Mouse (Mus musculus): ENCODE data around the gene Hipk2. TPM values are rescaled to one million over a fixed set of nuclear protein-coding genes. Genes with fewer than 3 reads are reported as not detected.

Gene Hipk2
- polyA plus RNA-seq, 1 experiment from 2014 or later = 27.4 TPM

GRCm38 (mm10) chr6:38695380-38696054 is 180.4 kb downstream of the Hipk2 start:
- Histone ChIP-seq H3K27ac (ENCODE audit: low read depth, low read length) (no peak overlapping the region), H3K36me3 (ENCODE audit: control insufficient read depth, insufficient read depth, low read length) (peaks cover 41% of the 10 kb centered on the region), H3K4me1 (replicated peaks; ENCODE audit: control insufficient read depth, insufficient read depth, low read length) (no peaks in the 10 kb centered on the region), H3K27me3 (replicated peaks; ENCODE audit: control insufficient read depth, insufficient read depth, low read length) (no peaks in the 10 kb centered on the region), H3K4me2 (no peak overlapping the region), H3K9me3 (ENCODE audit: control insufficient read depth, low read length) (no peaks in the 10 kb centered on the region), H3K4me3 (ENCODE audit: low read depth, low read length) (no peak overlapping the region), H3K9ac (ENCODE audit: low read depth, low read length) (no peak overlapping the region)
- peak; percentile 69 for ATAC-seq (replicated peaks; ENCODE audit: low FRiP score)
- 36% methylated on average over 9 of the region's 9 CpGs for whole genome bisulfite sequencing
- DNase-seq (ENCODE audit: low spot score) = peak; percentile 75

GRCm38 (mm10) chr6:38692556-38692955 is 183.4 kb downstream of the Hipk2 start:
- Histone ChIP-seq H3K9me3 (ENCODE audit: control insufficient read depth, low read length) (no peaks in the 10 kb centered on the region), H3K9ac (ENCODE audit: low read depth, low read length) (no peak overlapping the region), H3K36me3 (ENCODE audit: control insufficient read depth, insufficient read depth, low read length) (peaks cover 20% of the 10 kb centered on the region)

DNA sequence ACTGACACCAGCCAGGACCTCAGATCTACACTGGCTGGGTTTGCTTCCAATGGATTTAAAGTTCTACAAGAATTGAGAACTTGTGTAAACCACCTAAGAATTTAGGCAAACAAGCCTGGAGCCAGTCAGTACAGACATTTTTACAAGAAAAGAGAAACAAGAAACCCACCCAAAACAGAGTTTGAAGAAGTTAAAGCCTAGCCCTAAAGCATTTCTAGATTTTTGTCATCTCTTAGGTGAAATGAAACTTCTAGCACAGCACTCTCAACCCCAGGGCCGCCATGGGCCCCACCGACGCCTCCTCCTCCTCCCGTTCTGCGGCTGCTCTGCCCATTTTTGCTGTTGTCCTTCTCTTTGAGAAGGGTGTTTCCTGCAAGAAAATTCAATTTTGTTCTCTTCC is 184.9 kb downstream of the Hipk2 start:
- Histone ChIP-seq H3K9me3 (ENCODE audit: control insufficient read depth, low read length) (no peaks in the 10 kb centered on the region), H3K36me3 (ENCODE audit: control insufficient read depth, insufficient read depth, low read length) (peaks cover 17% of the 10 kb centered on the region)
- ATAC-seq (replicated peaks; ENCODE audit: low FRiP score) = no peak

More at GRCm38 (mm10) chr6:38692556-38692955, 183.4 kb downstream of the Hipk2 start:
- ATAC-seq (replicated peaks; ENCODE audit: low FRiP score) (no peak), DNase-seq (ENCODE audit: low spot score) (no peak)
- no peaks in the 10 kb centered on the region for H3K27me3 ChIP-seq (replicated peaks; ENCODE audit: control insufficient read depth, insufficient read depth, low read length)
- WGBS = 91% methylated on average over 6 of the region's 6 CpGs
- no peak overlapping the region for H3K4me3 ChIP-seq (ENCODE audit: low read depth, low read length)
- no peaks in the 10 kb centered on the region for H3K4me1 ChIP-seq (replicated peaks; ENCODE audit: control insufficient read depth, insufficient read depth, low read length)
- no peak overlapping the region for H3K4me2 ChIP-seq
- no peak overlapping the region for H3K27ac ChIP-seq (ENCODE audit: low read depth, low read length)

DNA sequence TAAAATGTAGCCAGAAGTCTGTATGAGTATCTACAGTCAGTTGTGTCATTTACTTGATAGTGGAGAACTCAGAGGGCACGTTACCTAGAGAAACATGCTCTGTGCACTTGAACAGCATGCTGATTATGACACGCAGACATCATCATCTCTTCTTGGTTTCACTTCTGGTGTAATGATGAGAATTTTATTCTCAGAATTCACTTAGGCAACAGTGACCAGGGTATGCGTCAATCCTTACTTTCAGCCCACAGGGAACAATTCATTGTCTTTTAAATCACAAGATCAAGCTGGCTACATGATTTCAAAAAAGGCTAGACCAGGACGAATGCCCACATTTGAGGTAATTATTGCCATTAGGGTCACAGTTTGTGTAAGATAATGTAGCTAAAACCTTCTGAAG is 185.3 kb downstream of the Hipk2 start:
- Histone ChIP-seq H3K27ac (ENCODE audit: low read depth, low read length) (no peak overlapping the region), H3K27me3 (replicated peaks; ENCODE audit: control insufficient read depth, insufficient read depth, low read length) (no peaks in the 10 kb centered on the region), H3K4me1 (replicated peaks; ENCODE audit: control insufficient read depth, insufficient read depth, low read length) (no peaks in the 10 kb centered on the region), H3K9me3 (ENCODE audit: control insufficient read depth, low read length) (no peaks in the 10 kb centered on the region), H3K4me3 (ENCODE audit: low read depth, low read length) (no peak overlapping the region), H3K4me2 (no peak overlapping the region), H3K9ac (ENCODE audit: low read depth, low read length) (no peak overlapping the region), H3K36me3 (ENCODE audit: control insufficient read depth, insufficient read depth, low read length) (peaks cover 17% of the 10 kb centered on the region)
- WGBS = 87% methylated on average over 4 of the region's 4 CpGs
- DNase-seq (ENCODE audit: low spot score) (no peak), ATAC-seq (replicated peaks; ENCODE audit: low FRiP score) (no peak)

More for the DNA sequence above, 184.9 kb downstream of the Hipk2 start:
- 89% methylated on average over 5 of the region's 5 CpGs for WGBS
- Histone ChIP-seq H3K27me3 (replicated peaks; ENCODE audit: control insufficient read depth, insufficient read depth, low read length) (no peaks in the 10 kb centered on the region), H3K4me1 (replicated peaks; ENCODE audit: control insufficient read depth, insufficient read depth, low read length) (no peaks in the 10 kb centered on the region), H3K27ac (ENCODE audit: low read depth, low read length) (no peak overlapping the region), H3K4me2 (no peak overlapping the region), H3K9ac (ENCODE audit: low read depth, low read length) (no peak overlapping the region), H3K4me3 (ENCODE audit: low read depth, low read length) (no peak overlapping the region)
- DNase-seq (ENCODE audit: low spot score) = no peak

GRCm38 (mm10) chr6:38688841-38689240 is 187.1 kb downstream of the Hipk2 start:
- Histone ChIP-seq H3K4me1 (replicated peaks; ENCODE audit: control insufficient read depth, insufficient read depth, low read length) (no peaks in the 10 kb centered on the region), H3K9me3 (ENCODE audit: control insufficient read depth, low read length) (no peaks in the 10 kb centered on the region), H3K4me2 (no peak overlapping the region), H3K36me3 (ENCODE audit: control insufficient read depth, insufficient read depth, low read length) (peaks cover 10% of the 10 kb centered on the region), H3K9ac (ENCODE audit: low read depth, low read length) (no peak overlapping the region), H3K27ac (ENCODE audit: low read depth, low read length) (no peak overlapping the region), H3K4me3 (ENCODE audit: low read depth, low read length) (no peak overlapping the region), H3K27me3 (replicated peaks; ENCODE audit: control insufficient read depth, insufficient read depth, low read length) (no peaks in the 10 kb centered on the region)
- WGBS = 90% methylated on average over 10 of the region's 10 CpGs
- DNase-seq (ENCODE audit: low spot score) (no peak), ATAC-seq (replicated peaks; ENCODE audit: low FRiP score) (no peak)

DNA sequence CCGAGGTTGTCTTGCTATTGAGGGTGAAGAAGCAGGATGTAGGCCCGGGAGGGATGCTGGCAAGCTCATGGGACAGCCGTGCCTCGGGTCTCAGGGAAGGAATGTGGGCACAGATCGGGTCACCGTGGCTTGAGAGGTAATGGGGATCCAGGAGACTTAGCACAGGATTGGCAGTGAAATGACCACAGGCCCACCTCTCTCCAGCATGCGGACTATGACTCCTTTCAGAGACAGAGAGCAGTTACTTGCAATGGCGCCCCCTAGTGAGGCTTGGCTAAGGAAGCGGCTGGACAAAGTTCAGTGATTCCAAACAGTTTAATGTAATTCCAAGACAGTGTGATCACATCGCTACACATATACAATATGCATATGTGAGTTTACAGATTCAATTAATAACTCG is 188.7 kb downstream of the Hipk2 start:
- Histone ChIP-seq H3K27me3 (replicated peaks; ENCODE audit: control insufficient read depth, insufficient read depth, low read length) (no peaks in the 10 kb centered on the region), H3K36me3 (ENCODE audit: control insufficient read depth, insufficient read depth, low read length) (peaks cover 6% of the 10 kb centered on the region; the same call in 1 of the 2 replicates), H3K9ac (ENCODE audit: low read depth, low read length) (no peak overlapping the region), H3K9me3 (ENCODE audit: control insufficient read depth, low read length) (no peaks in the 10 kb centered on the region), H3K27ac (ENCODE audit: low read depth, low read length) (no peak overlapping the region), H3K4me3 (ENCODE audit: low read depth, low read length) (no peak overlapping the region), H3K4me1 (replicated peaks; ENCODE audit: control insufficient read depth, insufficient read depth, low read length) (no peaks in the 10 kb centered on the region), H3K4me2 (no peak overlapping the region)
- no peak for DNase-seq (ENCODE audit: low spot score)
- 62% methylated on average over 11 of the region's 11 CpGs for WGBS
- no peak for ATAC-seq (replicated peaks; ENCODE audit: low FRiP score)

GRCm38 (mm10) chr6:38682532-38682931 is 193.4 kb downstream of the Hipk2 start:
- ATAC-seq (replicated peaks; ENCODE audit: low FRiP score) (no peak), DNase-seq (ENCODE audit: low spot score) (no peak)
- Histone ChIP-seq H3K9me3 (ENCODE audit: control insufficient read depth, low read length) (no peaks in the 10 kb centered on the region), H3K36me3 (ENCODE audit: control insufficient read depth, insufficient read depth, low read length) (0 out of 2 replicates have a peak, but pooled peaks cover 2% of the 10 kb centered on the region), H3K27ac (ENCODE audit: low read depth, low read length) (no peak overlapping the region), H3K27me3 (replicated peaks; ENCODE audit: control insufficient read depth, insufficient read depth, low read length) (no peaks in the 10 kb centered on the region), H3K9ac (ENCODE audit: low read depth, low read length) (no peak overlapping the region), H3K4me3 (ENCODE audit: low read depth, low read length) (no peak overlapping the region), H3K4me2 (no peak overlapping the region), H3K4me1 (replicated peaks; ENCODE audit: control insufficient read depth, insufficient read depth, low read length) (no peaks in the 10 kb centered on the region)
- 56% methylated on average over 2 of the region's 2 CpGs for WGBS

- Histone ChIP-seq H3K4me2 (no peak overlapping the region; the same call in 1 of the 2 replicates), H3K9me3 (ENCODE audit: control insufficient read depth, low read length) (no peaks in the 10 kb centered on the region), H3K4me3 (ENCODE audit: low read depth, low read length) (no peak overlapping the region), H3K27me3 (replicated peaks; ENCODE audit: control insufficient read depth, insufficient read depth, low read length) (no peaks in the 10 kb centered on the region; the same call in 1 of the 2 replicates), H3K9ac (ENCODE audit: low read depth, low read length) (no peak overlapping the region), H3K27ac (ENCODE audit: low read depth, low read length) (no peak overlapping the region), H3K36me3 (ENCODE audit: control insufficient read depth, insufficient read depth, low read length) (no peaks in the 10 kb centered on the region), H3K4me1 (replicated peaks; ENCODE audit: control insufficient read depth, insufficient read depth, low read length) (peaks cover 6% of the 10 kb centered on the region)
- DNase-seq (ENCODE audit: low spot score) (no peak), ATAC-seq (replicated peaks; ENCODE audit: low FRiP score) (peak; percentile 36; the same call in 1 of the 2 replicates)
- WGBS = 70% methylated on average over 9 of the region's 9 CpGs
Observed at GRCm38 (mm10) chr6:38677629-38678028, 198.3 kb downstream of the Hipk2 start.

GRCm38 (mm10) chr6:38676723-38677122 is 199.2 kb downstream of the Hipk2 start:
- H3K9ac ChIP-seq (ENCODE audit: low read depth, low read length) = no peak overlapping the region
- H3K27ac ChIP-seq (ENCODE audit: low read depth, low read length) = no peak overlapping the region
- H3K36me3 ChIP-seq (ENCODE audit: control insufficient read depth, insufficient read depth, low read length) = no peaks in the 10 kb centered on the region
- ATAC-seq (replicated peaks; ENCODE audit: low FRiP score) = no peak
- DNase-seq (ENCODE audit: low spot score) = no peak
- peak overlapping the region; percentile 37 for H3K4me2 ChIP-seq
- H3K27me3 ChIP-seq (replicated peaks; ENCODE audit: control insufficient read depth, insufficient read depth, low read length) = no peaks in the 10 kb centered on the region; the same call in 1 of the 2 replicates
- H3K4me1 ChIP-seq (replicated peaks; ENCODE audit: control insufficient read depth, insufficient read depth, low read length) = peaks cover 6% of the 10 kb centered on the region
- H3K4me3 ChIP-seq (ENCODE audit: low read depth, low read length) = no peak overlapping the region
- WGBS = 65% methylated on average over 14 of the region's 14 CpGs
- H3K9me3 ChIP-seq (ENCODE audit: control insufficient read depth, low read length) = no peaks in the 10 kb centered on the region
